Mouse (Mus musculus) kidney, postnatal 36 days (tissue): ENCODE results near the gene Ifnab.

ENCODE experiments used
- DNase-seq, 2 experiments: peaks; one replicate each; pipeline ENCODE4 v3.0.0; 2021 to 2022; ENCODE audit warnings: mixed read lengths in 2 of 2

Gene Ifnab

DNA sequence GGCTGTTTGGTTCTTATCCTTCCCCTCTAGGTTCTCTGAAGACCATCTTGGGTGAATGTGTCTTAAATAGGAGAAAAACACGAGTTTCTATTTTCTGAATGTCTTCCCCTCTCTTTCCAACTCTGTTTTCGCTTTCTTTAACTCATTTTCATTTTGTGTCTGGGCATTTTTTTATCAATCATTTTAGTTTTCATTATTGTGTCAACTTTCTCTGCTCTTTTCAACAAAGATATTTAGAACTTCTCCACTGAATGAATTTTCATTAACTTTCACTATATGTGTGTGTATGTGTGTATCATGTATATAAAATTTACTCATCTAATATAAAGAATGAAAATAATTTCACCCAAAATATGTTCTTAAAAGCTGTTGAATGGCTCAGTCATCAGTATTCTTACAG is at the start of gene Ifnab:
TSS of gene Ifnab (minus strand) at position 101 of the 400 bp plus-strand sequence.
- DNase-seq: no peak

DNA sequence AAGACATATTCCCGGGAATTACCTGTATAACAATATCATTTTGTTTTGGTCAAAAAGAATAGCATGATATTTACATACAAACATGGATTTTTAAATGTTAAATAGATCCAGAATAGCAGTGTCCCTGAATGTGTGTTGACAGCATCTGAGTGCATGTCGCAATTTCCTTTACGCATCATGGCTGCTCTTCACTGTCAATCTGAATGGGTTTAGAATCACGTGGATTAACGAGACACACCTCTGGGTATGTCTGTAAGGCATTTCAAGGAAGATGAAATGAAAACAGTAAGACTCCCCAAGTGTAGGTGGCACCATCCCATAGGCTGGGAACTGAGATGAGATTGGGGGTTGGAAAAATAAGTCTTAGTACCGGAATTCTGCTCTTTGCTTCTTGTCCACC is 47.9 kb upstream of the Ifnab start:
- no peak for DNase-seq

DNA sequence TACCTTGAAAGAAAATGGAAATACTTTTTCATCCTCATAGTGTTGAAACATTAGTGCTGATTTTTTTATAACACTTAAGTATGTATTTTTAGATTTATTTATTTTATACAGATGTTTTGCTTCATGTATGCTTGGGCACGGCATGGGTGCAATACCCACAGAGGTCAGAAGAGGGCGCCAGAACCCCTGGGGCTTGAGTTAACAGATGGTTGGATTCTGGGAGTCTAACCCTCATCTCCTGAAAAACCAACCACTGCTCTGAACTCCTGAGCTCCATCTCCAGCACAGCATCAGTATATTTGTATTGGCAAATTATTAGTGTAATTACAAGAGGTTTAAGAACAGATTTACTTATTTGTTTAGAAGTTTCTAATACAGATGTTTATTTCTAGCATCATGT is 47.3 kb upstream of the Ifnab start:
- DNase-seq: peak; percentile 64 to 89

DNA sequence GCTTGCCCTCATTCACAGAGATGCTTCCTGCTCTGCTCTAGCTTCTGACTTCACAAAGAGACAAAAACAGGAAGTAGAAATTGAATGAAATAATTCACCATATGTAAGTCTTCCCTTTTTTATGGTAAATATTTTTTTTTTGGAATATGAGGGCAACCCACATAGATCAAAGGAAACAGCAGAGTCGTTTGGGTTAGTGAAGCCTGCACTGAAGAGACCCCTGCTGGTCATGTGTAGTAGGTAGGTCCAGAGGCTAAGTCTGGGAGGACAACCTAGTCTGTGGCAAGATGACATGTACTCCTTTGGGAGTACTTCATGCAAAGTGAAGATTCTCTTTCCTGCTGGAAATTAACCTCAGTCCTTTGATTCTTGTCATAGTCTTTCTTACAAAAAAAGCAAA is 36.2 kb upstream of the Ifnab start:
- peak; percentile 52 to 77 for DNase-seq

DNA sequence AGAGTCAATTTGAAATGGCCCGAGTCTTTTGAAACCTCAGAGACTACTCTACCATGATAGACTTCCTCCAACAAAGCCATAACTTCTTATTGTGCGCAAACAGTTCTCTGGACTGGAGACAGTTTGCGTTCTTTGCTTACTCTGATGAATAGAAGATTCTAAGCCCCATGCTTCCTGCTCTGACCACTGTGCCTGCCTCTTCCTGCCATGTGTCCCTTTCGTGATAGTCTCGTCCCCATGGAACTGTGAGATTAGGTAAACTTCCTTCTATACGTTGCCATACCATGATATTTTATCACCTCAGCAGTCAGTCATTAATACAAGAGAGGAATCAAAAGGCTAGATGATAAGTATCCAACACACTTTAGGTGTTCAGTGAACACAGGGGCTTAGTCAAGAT is 35.6 kb upstream of the Ifnab start:
- no peak for DNase-seq

DNA sequence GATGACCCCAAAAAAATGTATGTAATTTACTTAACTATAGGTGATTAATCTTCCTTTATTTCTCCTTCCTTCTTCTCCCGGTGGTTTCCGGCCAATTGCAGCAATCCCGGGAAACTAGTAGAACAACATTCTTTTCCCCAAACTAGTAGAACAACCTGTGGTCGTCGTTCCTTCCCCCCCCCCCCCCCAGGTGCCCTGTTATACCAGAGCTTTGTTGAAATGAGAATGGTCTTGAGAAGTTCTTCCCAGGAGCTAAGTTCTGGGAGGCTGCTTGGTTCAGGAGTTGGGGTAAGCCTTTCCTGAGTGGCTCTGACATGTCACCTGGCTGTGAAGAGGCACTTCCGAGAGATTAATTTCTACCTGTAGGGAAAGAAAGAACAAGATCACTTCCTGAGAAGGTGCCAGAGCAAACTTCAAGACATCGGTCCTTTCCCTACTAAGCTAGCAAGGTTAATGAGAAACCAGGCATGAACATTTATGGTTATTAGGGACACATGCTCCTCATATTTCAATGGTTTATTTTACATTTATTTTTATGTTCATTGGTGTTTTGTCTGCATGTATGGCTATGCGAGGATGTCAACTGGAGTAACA is 32.4 kb upstream of the Ifnab start:
- DNase-seq: peak in 1 of 2 experiments; percentile 16

DNA sequence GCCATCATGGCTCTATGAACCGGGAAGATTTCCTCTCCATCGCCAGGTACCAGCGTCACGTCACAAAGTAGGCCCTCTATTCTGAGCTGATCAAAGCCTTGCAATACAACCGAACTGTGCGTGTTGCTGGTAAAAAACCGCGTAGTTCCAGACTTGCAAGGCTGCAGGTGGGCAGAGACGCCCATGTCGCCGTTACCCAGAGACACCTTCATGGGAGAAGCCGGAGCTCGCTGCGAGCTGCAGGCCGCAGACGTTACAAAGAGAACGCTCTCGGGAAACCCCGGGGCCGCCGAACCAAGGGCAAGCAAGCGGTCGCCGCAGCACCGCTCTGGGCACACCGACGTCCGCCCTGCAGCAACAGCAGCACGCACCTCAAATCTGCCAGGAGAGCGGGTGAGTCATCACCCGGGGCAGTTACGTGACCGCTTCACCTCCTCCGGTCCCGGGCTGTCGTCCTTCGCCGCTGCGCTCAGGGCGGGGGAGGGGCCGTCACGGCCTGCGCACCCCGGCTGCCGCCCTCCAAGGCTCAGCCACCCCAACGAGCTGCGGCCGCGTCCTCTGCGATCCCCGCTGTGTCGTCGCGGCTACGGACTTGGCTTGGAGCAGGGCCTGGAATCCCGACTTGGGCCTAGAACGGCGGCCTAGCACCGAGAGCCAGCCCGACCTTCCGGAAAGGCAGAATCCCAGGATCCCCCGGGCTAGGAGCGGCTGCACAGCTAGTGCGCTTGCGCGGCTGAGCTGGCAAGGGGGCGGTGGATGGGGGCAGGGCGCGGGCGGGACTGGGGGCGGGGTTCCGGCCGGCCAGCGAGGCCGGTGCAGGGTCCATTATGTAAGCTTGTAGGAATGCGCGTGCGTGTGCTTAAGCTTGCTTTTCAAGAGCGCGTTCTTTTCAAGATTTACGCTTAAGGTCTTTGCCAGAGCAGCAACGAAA is 30.9 kb upstream of the Ifnab start, which contains the start of the genes Gm26566 and Klhl9:
TSS of gene Gm26566 (plus strand) at position 15 of the 931 bp plus-strand sequence.
TSS of gene Klhl9 (minus strand) at position 675 of the 931 bp plus-strand sequence.
- DNase-seq: peak; percentile 93 to 94

DNA sequence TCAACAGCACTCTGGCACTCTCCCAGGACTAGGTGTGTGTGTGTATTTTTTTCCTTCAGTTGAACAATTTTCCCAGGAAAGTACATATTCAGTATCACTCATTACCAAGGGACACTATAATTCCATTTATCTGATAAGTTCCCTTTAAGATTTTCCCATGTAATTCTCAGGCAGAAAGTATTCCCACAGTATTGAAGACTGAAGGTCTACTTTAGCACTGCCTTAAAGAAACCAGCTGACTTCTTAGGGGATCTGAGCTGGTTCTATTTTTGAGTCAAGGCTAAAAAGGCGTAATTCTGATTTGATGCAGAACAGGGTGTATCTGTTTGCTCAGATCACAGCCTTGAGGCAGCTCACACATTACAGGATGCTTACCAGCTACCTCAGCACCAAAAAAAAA is 27.6 kb upstream of the Ifnab start:
- peak; percentile 16 to 31 for DNase-seq

DNA sequence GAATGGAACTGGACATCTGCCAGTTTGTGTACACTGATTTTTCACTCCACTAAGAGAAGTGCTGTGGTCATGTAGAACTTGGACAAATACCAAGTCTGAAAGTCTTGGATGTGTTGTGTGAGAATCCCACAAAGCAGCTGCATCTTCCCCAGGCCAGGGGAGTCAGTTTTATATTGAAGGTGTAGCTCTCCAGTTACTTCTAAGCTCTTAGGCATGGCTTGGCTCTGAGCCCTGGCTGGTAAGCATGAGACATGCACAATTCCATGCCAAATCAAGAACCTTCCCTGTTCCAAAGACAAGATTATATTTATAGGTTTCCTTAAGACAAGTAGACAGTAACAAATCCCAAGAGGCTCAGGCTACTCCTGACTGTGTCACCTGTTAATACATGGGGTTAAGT is 23.9 kb upstream of the Ifnab start:
- peak in 1 of 2 experiments; percentile 46 for DNase-seq

DNA sequence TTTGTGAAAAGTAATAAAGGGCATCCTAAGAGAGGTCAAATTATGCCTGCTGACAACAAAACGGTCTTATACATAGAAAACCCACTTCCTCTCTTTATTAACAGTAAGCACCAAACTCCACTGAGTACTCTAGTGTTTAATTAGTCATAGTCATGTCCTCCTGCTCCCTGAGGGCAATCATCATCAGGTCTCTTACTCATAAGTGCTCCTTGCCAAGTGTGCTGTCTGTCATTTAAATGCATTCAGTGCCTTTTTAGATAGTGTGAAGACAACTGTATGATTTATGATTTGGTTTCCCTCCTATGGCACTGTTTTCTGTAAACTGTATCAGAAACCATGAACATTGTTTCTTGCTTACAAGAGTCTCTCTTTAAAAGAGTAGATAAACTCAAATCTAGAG is 23.1 kb upstream of the Ifnab start:
- DNase-seq: no peak

DNA sequence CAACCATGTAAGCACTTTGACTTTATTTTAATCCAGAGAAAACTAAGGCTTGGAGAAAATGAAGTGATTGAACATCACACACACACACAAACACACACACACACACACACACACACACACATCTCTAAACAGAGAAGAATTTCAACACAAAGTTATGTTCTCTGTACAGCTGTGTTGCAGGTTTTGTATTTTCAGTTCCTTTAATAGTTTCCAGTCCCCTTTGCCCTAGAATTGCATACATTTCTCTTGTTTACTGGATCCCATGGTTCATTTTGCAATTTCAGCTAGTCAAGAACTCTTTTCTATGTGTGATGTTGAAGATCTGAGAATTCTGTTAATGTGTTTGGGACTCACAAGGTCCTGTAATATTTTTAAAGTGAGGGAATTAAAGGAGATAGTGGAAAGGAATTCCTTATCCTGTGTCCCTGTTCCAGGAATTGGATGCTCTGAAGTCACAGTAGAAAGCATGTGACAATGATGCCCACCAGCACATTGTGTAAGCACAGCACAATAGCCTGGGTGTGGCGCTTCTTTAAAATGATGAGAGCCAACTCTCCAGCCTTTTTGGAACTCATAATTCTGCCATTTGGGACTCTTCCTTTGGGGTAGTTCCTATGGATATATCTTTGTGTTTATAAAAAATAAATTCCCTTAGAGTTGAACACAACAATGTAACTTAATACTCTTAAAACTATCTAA is 16.1 kb upstream of the Ifnab start:
- no peak for DNase-seq

DNA sequence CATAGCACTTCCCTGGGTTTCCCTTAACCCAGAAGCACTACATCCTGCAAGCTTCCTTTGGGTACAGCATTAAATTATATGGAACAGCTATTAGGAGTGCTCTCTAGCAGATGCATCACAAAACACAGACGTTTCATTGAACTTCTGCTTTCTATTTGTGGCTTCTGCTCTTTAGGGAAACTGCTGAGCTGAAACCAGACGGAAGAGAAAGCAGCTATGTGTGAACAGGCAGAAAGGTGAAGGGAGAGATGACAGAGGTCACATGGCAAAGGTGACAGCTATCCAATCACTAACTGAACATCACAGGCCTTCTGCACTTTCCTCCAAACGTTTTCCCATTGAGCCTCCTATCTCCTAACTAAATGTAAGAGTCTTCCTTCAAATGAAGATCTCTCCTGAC is 14.8 kb upstream of the Ifnab start:
- DNase-seq: no peak

DNA sequence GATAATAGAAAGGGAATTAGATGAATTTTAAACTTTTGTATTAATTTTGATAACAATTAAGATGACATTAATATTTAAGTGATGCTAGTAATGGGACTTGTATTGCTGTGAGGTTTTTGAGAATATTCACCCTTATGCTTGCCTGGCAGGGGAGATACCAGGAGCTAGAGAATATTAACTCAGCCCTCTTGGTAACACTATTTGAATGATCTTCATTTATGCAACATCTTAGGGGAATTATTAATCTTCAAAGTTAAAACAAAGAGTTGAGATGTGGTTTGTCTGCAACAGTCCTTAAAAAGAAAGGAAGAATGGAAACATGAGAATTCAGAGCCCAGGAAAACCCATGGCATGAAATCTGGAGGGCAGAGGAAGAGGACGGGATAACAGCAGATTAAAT is 8.1 kb upstream of the Ifnab start:
- DNase-seq: no peak

DNA sequence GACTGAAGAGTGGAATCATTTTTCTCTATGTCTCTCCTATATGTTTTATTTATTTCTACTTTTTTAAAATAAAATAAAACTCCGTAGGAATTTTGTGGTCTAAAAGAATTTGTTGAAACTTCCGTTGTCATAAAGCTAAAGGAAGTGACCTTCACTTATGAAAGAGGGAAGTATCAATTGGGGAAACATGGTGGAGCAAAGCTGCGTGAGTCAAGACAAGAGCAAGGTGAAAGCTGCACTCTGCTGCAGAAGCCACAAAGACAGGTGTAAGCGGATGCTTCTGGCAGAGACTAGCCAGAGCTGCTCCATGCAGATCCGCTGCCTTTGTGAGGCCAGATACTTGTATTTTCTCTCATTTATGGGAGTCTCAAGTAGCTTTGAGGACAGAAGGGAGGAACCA is 7.6 kb upstream of the Ifnab start:
- no peak for DNase-seq

DNA sequence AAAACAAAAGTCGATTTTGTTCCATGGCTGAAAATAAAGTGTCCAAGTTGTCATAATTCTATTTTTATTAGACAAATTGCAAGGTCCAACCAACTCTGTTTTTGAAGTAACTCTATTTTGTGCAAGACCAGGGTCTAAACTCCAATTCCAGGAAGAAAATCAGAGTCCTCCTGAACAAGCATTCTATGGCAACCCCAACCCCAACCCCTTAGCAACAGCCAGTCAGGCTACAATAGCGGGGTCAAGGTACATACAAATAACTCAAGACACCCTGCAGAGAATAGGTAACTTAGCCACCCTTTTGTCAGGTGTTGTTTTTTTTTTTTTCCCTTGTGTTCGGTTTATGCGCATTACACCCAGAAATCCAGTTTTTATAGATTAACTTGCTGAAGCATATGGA is 6.6 kb upstream of the Ifnab start:
- DNase-seq: peak; percentile 35 to 39

DNA sequence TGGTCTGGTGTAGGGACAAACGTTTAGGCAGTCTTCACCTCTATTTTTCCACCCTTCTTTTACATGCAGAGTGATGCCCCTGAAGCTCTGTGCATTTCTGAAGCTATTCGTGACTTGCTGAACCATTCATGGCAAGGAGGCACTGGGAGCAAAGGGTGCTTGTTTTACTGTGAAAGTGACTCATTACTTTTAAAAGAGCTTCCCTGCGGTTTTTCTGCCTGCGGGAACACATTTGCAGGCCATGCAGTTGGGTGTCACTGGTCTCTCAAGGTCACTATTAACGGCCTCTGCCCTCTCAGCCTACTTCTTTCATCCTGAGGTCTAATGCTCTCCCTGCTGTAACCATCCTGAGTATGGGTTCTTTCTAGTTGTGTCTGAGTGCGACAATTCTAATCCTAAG is 5.9 kb upstream of the Ifnab start:
- peak in 1 of 2 experiments; percentile 22 for DNase-seq

DNA sequence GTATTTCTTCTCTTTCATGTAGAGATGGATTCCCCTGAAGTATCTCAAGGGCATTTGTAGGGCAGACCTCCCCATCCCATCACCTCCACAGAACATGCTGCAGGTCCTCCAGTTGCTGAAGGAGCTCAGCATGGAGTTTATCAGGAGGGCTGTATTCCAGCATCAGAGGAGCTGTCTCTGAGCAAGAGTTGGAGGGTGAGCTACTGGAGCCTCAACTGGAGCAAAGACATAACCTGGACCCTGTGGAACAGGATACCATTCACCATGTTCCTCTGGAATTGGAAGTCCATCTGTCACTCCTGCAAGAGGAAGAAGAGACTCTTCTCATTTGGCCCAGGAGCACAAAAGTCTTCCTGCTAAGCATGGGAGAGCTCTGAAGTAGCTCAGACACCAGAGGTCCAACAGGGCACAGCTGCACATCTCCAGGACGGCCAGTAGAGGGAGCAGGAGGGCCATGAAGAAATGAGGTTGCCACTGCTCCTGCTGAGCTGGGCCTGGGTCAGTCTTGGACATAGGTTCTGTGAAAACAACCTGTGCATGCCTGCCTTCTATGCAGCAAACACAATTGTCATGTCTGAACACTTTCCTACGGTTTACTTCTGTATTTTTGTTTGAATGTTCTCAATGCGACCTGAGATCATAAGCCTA is 5.2 kb upstream of the Ifnab start:
- DNase-seq: peak; percentile 77 to 85

DNA sequence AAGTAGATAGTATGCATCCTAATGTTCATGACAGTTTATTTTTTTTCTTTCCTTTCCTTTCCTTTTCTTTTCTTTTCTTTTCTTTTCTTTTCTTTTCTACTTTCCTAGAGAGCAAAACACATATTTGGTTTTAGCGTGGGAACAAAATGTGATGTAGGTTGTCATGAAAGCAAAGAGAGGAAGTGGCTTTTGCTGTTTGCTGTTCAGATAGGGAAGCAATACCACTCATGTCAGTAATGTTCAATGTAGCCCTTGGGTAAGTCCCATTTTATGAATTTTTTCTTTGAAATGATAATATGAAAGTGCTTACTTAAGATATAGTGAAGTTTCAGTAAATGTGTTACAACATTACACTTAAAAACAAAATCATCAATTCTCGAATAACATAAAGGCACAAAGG is 2.2 kb upstream of the Ifnab start:
- no peak for DNase-seq

DNA sequence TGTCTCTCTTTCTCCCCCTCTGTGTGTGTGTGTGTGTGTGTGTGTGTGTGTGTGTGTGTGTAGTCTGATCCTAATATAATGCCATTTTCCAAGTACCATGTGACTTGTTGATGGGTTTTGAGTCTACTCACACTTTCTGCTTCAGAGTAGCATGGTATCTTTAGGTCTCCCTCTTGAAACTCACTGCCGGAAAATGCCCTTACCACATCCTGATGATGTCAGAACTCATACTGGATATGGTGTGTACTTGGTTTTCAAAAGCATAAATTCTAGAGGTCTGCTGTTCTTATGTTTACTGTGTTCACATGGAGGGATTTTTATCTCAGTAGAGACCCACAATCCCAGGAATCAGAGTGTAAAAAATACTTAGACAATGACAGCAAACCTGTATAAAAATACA is 1.4 kb upstream of the Ifnab start:
- no peak for DNase-seq

DNA sequence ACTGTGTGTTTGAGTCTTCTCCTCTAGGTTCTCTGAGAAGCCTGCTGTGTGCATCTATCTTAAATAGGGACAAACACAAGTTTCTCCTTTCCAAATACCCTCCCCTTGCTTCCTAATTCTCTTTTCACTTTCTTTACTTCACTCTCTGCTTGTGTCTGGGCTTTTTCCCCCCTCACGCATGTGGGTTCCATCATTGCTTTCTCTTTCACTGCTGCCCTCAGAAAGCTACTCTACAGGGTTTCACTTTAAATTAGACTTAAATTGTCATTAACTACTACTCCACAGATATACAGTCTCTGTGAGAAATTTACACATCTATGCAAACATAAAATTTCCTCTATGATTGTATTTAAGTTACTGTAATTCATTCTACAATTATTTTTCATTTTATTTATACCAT is 7.3 kb downstream of the Ifnab start, which contains the start of gene Ifna2:
TSS of gene Ifna2 (minus strand) at position 101 of the 400 bp plus-strand sequence.
- no peak for DNase-seq

DNA sequence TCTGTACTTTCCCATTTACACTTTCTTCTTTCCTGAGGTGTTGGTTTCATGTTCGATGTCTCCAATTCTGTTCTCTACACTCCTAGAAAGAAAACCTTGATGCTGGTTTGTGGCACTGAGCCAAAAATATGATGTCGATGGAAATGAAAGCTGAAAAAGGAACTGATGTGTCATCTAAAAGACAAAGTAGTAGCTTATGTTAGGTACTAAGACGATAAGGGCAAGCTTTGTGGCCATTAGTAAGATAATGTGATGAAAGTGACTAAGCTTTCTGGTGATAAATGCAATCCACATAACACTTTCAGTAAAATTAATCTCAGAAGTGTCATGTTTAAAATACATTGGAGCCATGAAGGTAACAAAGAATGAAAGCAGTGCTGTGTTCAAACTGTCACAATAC is 9.8 kb downstream of the Ifnab start:
- no peak for DNase-seq

DNA sequence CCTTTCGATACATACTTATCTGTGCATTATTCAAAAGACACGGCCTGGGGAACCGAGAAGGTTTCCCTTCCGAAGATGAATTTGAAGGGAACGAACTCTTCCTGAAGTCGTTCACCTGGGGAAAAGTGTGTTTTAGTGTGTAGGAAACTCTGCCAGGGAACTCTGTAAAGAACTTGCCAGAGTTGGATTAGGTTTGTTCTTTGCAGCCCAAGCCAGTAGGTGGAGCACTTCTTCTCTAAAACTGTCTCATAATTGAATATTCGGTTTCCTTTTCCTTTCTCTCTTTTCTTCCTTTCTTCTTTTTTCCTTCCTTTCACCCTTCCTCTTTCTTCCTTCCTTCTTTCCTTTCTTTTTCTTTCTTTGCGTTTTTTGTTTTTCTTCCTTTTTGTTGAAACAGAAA is 10.8 kb downstream of the Ifnab start:
- DNase-seq: peak in 1 of 2 experiments; percentile 65

DNA sequence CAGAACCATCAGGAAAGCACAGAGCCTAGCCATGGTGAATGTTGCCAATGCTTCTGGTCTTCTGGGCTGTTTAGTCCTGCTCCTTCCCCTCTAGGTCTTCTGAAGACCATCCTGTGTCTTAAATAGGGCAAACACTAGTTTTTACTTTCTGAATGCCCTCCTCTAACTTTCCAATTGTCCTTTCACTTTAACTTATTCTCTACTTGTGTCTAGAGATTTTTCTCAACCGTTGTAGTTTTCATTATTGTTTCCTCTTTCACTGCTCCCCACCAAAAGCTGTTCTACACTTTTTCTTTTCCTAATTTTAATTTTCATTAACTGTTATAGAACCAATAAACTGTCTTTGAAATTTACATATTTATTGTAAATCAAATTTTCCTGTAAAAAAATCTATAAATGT is 14.3 kb downstream of the Ifnab start, which contains the start of gene Ifna16:
TSS of gene Ifna16 (minus strand) at position 101 of the 400 bp plus-strand sequence.
- no peak for DNase-seq
